Comparison of ENCODE assay signal across 9 mouse cellular contexts in genomic region chr4:147449099-147449581, GRCm38 (mm10). TPM values are rescaled to one million over a fixed set of nuclear protein-coding genes. Genes with fewer than 3 reads are reported as not detected.
DNase-seq lines count a peak whose midpoint lies in the region; ATAC-seq and TF ChIP-seq lines count a peak whose summit lies in the region.
"Had no signal": no experiment of that assay in that cellular context is flagged by ENCODE, and none has a peak within 500 bp of the region (broad histone marks: within the 10 kb centered on the region; RNA-seq: fewer than 3 reads in every experiment).

No protein-coding gene starts in this region.

- H3K4me1 ChIP-seq in heart, embryonic 10.5 days = no peaks in the 10 kb centered on the region
- no peaks in the 10 kb centered on the region for H3K4me1 ChIP-seq in liver, postnatal 0 days (ENCODE audit: insufficient read depth)

- intact Hi-C loops in heart, postnatal 14 days (cut with DNase I) = no loop called here

- H3K27ac ChIP-seq in heart, embryonic 10.5 days = peak overlapping the region; percentile 56
- H3K27ac ChIP-seq in liver, postnatal 0 days (ENCODE audit: low read depth) = no peak overlapping the region

- 27% methylated on average over 13 of the region's 13 CpGs for WGBS in heart, embryonic 10.5 days
- WGBS in liver, postnatal 0 days (ENCODE audit: insufficient replicate concordance) = 36% methylated on average over 13 of the region's 13 CpGs

- ATAC-seq in hematopoietic stem cell, adult 5-6 weeks (replicated peaks in 1 of 2; ENCODE audit: insufficient read depth in 1 of 2, low FRiP score in 2 of 2, low TSS enrichment in 1 of 2, low read depth in 1 of 2, poor library complexity in 2 of 2, severe bottlenecking in 2 of 2) = peak; percentile 53 to 64; a peak in 3 of 4 replicates
- no peak for ATAC-seq in liver, postnatal 0 days
- ATAC-seq: Patski had no signal

- no peaks in the 10 kb centered on the region for H3K27me3 ChIP-seq in heart, embryonic 10.5 days (ENCODE audit: insufficient read depth, poor library complexity, severe bottlenecking)
- no peaks in the 10 kb centered on the region for H3K27me3 ChIP-seq in liver, postnatal 0 days (ENCODE audit: insufficient read depth, low read length)
- H3K27me3 ChIP-seq: Patski had no signal

- H3K36me3 ChIP-seq in heart, embryonic 10.5 days = no peaks in the 10 kb centered on the region
- no peaks in the 10 kb centered on the region for H3K36me3 ChIP-seq in liver, postnatal 0 days (replicated peaks; ENCODE audit: insufficient read depth, low read length)

- peak overlapping the region; percentile 51 for H3K4me2 ChIP-seq in liver, postnatal 0 days (ENCODE audit: low read depth, low read length)

- no peak for TF ChIP-seq CTCF in liver, postnatal 0 days (IDR thresholded peaks at IDR 0.05; ENCODE audit: low read depth)

- H3K9me3 ChIP-seq in heart, embryonic 10.5 days = no peaks in the 10 kb centered on the region
- peaks cover 2% of the 10 kb centered on the region; the same call in 1 of the 2 replicates for H3K9me3 ChIP-seq in liver, postnatal 0 days (ENCODE audit: low read length)

- TF ChIP-seq EP300 in liver, postnatal 0 days (IDR thresholded peaks at IDR 0.05; ENCODE audit: low read depth) = no peak

- peak overlapping the region; percentile 12; the same call in 1 of the 2 replicates for H3K9ac ChIP-seq in liver, postnatal 0 days (replicated peaks)

- DNase-seq in heart, embryonic 10.5 days (ENCODE audit: low spot score) = no peak
- DNase-seq in heart, postnatal 14 days = no peak
- DNase-seq in MEL-GATA-1-ER (ENCODE audit: extremely low read depth, low read depth) = peak; percentile 17
- no peak for DNase-seq in liver, postnatal 0 days
- DNase-seq in cerebellum, adult 11 months = no peak
- DNase-seq in adrenal gland, adult 8-10 months = no peak
- DNase-seq in left cerebral cortex, adult 11 months (ENCODE audit: low spot score) = no peak

- peak overlapping the region; percentile 54 for H3K4me3 ChIP-seq in heart, embryonic 10.5 days
- peak overlapping the region; percentile 31 for H3K4me3 ChIP-seq in liver, postnatal 0 days (ENCODE audit: low read depth, low read length)

RNA-seq across cellular contexts. Expression of gene Zfp982, which starts 43.1 kb away (rescaled TPM):
- 9.8 and 11.9 TPM in 2 replicates for polyA plus RNA-seq in heart, embryonic 10.5 days (2016; fragmentation: Nextera tagmentation; extraction: Ambion mirVana)
- total RNA-seq in heart, postnatal 14 days (2021) = 1 to 10 TPM; 8.2 to 8.4 TPM
- 26.9 and 32.5 TPM in 2 replicates for total RNA-seq in hematopoietic stem cell, adult 5-6 weeks (2017)
- polyA plus RNA-seq in liver, postnatal 0 days (2015; fragmentation: Nextera tagmentation; extraction: Ambion mirVana) = 0.99 and 1.2 TPM in 2 replicates
- 10 to 100 TPM; 14.2 to 21.0 (median 17.1) TPM for total RNA-seq in adrenal gland, adult 8-10 months (2022)
- polyA plus RNA-seq: Patski had no signal
